Mouse (Mus musculus): Measurements from ENCODE around the gene Sh3bgrl3. TPM values are rescaled to one million over a fixed set of nuclear protein-coding genes. Genes with fewer than 3 reads are reported as not detected.

Gene Sh3bgrl3
- total and polyA plus RNA-seq, 2 experiments from 2014 or later, result 49.7 to 140 TPM

DNA sequence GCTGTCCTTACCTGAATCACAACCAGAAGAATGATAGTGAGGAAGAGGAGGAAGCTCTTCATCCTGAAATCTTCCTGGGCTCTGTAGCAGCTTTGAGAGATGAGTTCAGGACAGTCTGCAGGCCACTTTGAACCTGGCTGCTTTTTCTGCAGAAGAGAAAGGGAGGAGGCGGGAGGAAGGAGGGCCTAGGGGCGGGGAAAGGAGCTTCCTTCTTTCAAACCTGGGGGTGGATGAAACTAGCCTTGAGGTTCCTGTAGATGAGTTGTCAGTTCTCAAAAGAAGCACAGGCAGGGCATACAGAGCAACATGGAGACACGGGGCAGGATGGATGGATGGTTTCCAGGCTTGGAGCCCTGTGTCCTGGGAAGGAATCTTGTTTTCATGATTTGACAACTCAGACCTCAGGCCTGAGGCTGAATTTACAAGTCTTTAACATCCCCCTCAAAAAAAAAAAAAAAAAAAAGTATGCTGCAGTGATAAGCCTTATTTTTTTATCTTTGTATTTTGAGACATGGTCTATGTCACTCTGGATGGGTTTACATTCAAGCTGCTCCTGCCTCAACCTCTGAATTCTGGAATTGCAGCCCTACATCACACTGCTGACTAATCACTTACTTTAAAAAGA lies 33.6 kb downstream of the Sh3bgrl3 start, which contains the start of gene Cd52:
Cd52 (minus strand) TSS at position 160 of the 625 bp plus-strand sequence.
- no peak for DNase-seq (ENCODE audit: low spot score)
- no peaks in the 10 kb centered on the region for H3K27me3 ChIP-seq (ENCODE audit: control insufficient read depth, insufficient read depth, low read length)
- H3K4me3 ChIP-seq (ENCODE audit: low read depth, low read length), result peak within 1 kb of the TSS; percentile 6; the same call in 1 of the 2 replicates
- no peaks in the 10 kb centered on the region for H3K9me3 ChIP-seq (replicated peaks; ENCODE audit: control insufficient read depth, low read length)
- TF ChIP-seq EP300 (IDR thresholded peaks at IDR 0.05; ENCODE audit: low read depth) (no peak), CTCF (IDR thresholded peaks at IDR 0.05; ENCODE audit: low read depth) (no peak)
- H3K4me2 ChIP-seq (ENCODE audit: low read depth, low read length), result peak within 1 kb of the TSS; percentile 19; the same call in 1 of the 2 replicates
- no peaks in the 10 kb centered on the region for H3K4me1 ChIP-seq (ENCODE audit: control insufficient read depth, insufficient read depth)
- WGBS, result 69% methylated on average over 3 of the region's 3 CpGs
- no peaks in the 10 kb centered on the region for H3K36me3 ChIP-seq (replicated peaks; ENCODE audit: control insufficient read depth, insufficient read depth, low read length)
- no peak within 1 kb of the TSS for H3K27ac ChIP-seq (ENCODE audit: low read depth)
- ATAC-seq (ENCODE audit: insufficient read depth, low read depth), result no peak
- H3K9ac ChIP-seq (replicated peaks; ENCODE audit: low read depth, low read length), result no peak within 1 kb of the TSS

GRCm38 (mm10) chr4:134094004-134094564 lies 34.5 kb downstream of the Sh3bgrl3 start:
- no peaks in the 10 kb centered on the region for H3K36me3 ChIP-seq (replicated peaks; ENCODE audit: control insufficient read depth, insufficient read depth, low read length)
- no peak for DNase-seq (ENCODE audit: low spot score)
- peak overlapping the region; percentile 19; the same call in 1 of the 2 replicates for H3K4me2 ChIP-seq (ENCODE audit: low read depth, low read length)
- no peak overlapping the region for H3K27ac ChIP-seq (ENCODE audit: low read depth)
- no peak overlapping the region; the same call in 1 of the 2 replicates for H3K4me3 ChIP-seq (ENCODE audit: low read depth, low read length)
- ATAC-seq (ENCODE audit: insufficient read depth, low read depth), result no peak
- no peaks in the 10 kb centered on the region for H3K27me3 ChIP-seq (ENCODE audit: control insufficient read depth, insufficient read depth, low read length)
- no peaks in the 10 kb centered on the region for H3K9me3 ChIP-seq (replicated peaks; ENCODE audit: control insufficient read depth, low read length)
- H3K9ac ChIP-seq (replicated peaks; ENCODE audit: low read depth, low read length), result no peak overlapping the region
- H3K4me1 ChIP-seq (ENCODE audit: control insufficient read depth, insufficient read depth), result no peaks in the 10 kb centered on the region
- WGBS, result 72% methylated on average over 7 of the region's 7 CpGs
- TF ChIP-seq CTCF (IDR thresholded peaks at IDR 0.05; ENCODE audit: low read depth) (no peak), EP300 (IDR thresholded peaks at IDR 0.05; ENCODE audit: low read depth) (no peak)

DNA sequence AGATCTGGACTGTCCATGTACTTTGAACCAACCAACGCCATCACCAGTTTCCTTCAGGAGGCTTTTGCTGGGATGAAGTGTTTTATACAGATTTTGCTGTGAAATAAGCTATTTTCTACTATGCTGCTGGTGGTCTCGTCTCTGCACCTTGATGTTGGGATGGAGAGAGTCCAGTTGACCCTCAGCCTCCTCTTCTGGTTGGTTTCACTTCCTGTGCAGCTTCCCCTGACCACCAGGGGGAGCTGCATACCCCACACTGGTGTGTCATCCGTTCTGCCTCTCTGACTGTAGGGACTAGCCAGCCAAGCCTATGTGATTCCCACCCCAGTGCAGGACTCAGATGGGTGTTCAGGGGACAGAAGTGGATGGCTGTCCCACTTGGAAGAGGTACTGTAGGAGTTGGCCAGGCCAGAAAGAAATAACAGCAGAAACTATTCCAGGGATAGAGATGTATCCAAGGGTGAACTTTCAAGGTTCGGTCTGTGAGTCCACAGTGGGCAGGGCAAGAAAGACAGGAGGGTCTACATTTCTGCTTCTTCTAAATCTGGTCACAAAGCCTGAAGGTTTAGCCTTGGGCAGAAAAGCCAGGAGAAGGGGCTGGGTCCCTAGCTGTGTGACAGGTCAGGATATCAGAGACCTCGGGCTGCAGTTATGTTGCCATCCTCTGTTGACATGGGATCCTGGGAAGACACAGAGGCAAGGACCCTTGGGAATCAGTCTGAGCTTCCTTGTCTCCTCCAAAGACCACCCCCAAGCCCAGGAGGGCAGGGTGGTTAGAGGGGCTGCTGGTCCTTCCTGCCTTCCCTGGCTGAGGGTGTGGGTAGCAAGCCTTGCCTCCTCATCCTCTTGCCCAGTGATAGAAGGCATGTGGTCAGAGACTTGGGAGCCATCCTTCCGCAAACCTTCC lies 36.0 kb downstream of the Sh3bgrl3 start:
- Histone ChIP-seq H3K9me3 (replicated peaks; ENCODE audit: control insufficient read depth, low read length) (no peaks in the 10 kb centered on the region), H3K36me3 (replicated peaks; ENCODE audit: control insufficient read depth, insufficient read depth, low read length) (no peaks in the 10 kb centered on the region), H3K4me1 (ENCODE audit: control insufficient read depth, insufficient read depth) (no peaks in the 10 kb centered on the region), H3K27ac (ENCODE audit: low read depth) (no peak overlapping the region), H3K9ac (replicated peaks; ENCODE audit: low read depth, low read length) (no peak overlapping the region), H3K4me3 (ENCODE audit: low read depth, low read length) (no peak overlapping the region), H3K4me2 (ENCODE audit: low read depth, low read length) (no peak overlapping the region), H3K27me3 (ENCODE audit: control insufficient read depth, insufficient read depth, low read length) (no peaks in the 10 kb centered on the region)
- DNase-seq (ENCODE audit: low spot score), result peak; percentile 18
- 72% methylated on average over 6 of the region's 6 CpGs for WGBS
- TF ChIP-seq EP300 (IDR thresholded peaks at IDR 0.05; ENCODE audit: low read depth) (no peak), CTCF (IDR thresholded peaks at IDR 0.05; ENCODE audit: low read depth) (peak; percentile 74)
- ATAC-seq (ENCODE audit: insufficient read depth, low read depth), result no peak

DNA sequence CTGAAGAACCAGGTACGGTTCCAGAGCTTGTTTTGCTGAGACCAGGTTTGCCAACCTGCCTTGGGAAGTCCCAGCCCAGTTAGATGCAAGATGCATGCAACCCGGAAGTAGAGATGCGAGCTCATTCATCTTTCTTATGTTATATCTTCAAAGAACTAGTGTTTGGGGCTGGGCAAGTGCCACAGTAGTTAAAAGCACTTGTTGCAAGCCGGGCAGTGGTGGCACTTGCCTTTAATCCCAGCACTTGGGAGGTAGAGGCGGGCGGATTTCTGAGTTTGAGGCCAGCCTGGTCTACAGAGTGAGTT lies 37.4 kb downstream of the Sh3bgrl3 start:
- no peaks in the 10 kb centered on the region for H3K9me3 ChIP-seq (replicated peaks; ENCODE audit: control insufficient read depth, low read length)
- no peak for DNase-seq (ENCODE audit: low spot score)
- 67% methylated on average over 5 of the region's 6 CpGs for WGBS
- no peak overlapping the region for H3K9ac ChIP-seq (replicated peaks; ENCODE audit: low read depth, low read length)
- no peak for ATAC-seq (ENCODE audit: insufficient read depth, low read depth)
- H3K36me3 ChIP-seq (replicated peaks; ENCODE audit: control insufficient read depth, insufficient read depth, low read length), result no peaks in the 10 kb centered on the region
- no peak overlapping the region for H3K4me2 ChIP-seq (ENCODE audit: low read depth, low read length)
- no peak overlapping the region for H3K4me3 ChIP-seq (ENCODE audit: low read depth, low read length)
- no peak for TF ChIP-seq EP300 (IDR thresholded peaks at IDR 0.05; ENCODE audit: low read depth)
- no peak for TF ChIP-seq CTCF (IDR thresholded peaks at IDR 0.05; ENCODE audit: low read depth)
- no peak overlapping the region for H3K27ac ChIP-seq (ENCODE audit: low read depth)
- no peaks in the 10 kb centered on the region for H3K27me3 ChIP-seq (ENCODE audit: control insufficient read depth, insufficient read depth, low read length)
- H3K4me1 ChIP-seq (ENCODE audit: control insufficient read depth, insufficient read depth), result no peaks in the 10 kb centered on the region

DNA sequence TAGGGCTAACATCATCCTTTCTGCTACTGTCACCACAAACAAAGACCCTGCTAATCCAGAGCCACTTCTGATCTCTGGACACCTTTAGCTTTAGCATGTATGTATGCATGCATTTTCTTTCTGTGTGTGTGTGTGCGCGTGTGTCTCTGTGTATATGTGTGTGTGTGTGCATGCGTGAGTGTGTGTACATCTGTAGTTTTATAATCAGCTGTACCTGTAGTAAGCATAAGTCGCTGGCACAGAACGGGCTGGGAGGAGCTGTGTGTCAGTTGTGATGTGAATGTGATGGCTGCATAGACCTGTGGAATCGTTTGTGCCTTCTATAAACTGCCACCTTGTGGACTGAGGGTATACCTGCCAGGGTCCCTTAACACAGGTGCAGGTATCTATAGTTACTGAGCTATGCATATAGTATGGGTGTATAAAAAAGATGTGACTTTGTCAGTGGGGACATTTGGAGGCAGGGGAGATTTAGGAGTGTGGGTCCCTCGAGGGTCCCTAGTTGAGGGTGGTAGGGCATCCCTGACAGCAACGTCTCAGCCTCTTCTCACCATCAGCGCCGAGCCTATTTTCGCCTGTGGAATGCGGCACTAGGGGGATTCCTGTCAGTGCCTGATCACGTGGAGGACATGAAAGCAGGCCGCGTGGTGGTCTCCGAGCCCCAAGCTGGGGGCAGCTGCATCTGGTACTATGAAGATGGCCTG lies 37.9 kb downstream of the Sh3bgrl3 start:
- no peak overlapping the region for H3K27ac ChIP-seq (ENCODE audit: low read depth)
- no peak overlapping the region for H3K9ac ChIP-seq (replicated peaks; ENCODE audit: low read depth, low read length)
- H3K9me3 ChIP-seq (replicated peaks; ENCODE audit: control insufficient read depth, low read length), result no peaks in the 10 kb centered on the region
- DNase-seq (ENCODE audit: low spot score) (no peak), ATAC-seq (ENCODE audit: insufficient read depth, low read depth) (no peak)
- H3K4me1 ChIP-seq (ENCODE audit: control insufficient read depth, insufficient read depth), result no peaks in the 10 kb centered on the region
- no peaks in the 10 kb centered on the region for H3K27me3 ChIP-seq (ENCODE audit: control insufficient read depth, insufficient read depth, low read length)
- no peaks in the 10 kb centered on the region for H3K36me3 ChIP-seq (replicated peaks; ENCODE audit: control insufficient read depth, insufficient read depth, low read length)
- H3K4me3 ChIP-seq (ENCODE audit: low read depth, low read length), result no peak overlapping the region
- no peak overlapping the region for H3K4me2 ChIP-seq (ENCODE audit: low read depth, low read length)
- WGBS, result 55% methylated on average over 16 of the region's 16 CpGs
- no peak for TF ChIP-seq EP300 (IDR thresholded peaks at IDR 0.05; ENCODE audit: low read depth)
- no peak for TF ChIP-seq CTCF (IDR thresholded peaks at IDR 0.05; ENCODE audit: low read depth)
